Mouse (Mus musculus): Measurements from ENCODE around the gene Mon1b.

DNA sequence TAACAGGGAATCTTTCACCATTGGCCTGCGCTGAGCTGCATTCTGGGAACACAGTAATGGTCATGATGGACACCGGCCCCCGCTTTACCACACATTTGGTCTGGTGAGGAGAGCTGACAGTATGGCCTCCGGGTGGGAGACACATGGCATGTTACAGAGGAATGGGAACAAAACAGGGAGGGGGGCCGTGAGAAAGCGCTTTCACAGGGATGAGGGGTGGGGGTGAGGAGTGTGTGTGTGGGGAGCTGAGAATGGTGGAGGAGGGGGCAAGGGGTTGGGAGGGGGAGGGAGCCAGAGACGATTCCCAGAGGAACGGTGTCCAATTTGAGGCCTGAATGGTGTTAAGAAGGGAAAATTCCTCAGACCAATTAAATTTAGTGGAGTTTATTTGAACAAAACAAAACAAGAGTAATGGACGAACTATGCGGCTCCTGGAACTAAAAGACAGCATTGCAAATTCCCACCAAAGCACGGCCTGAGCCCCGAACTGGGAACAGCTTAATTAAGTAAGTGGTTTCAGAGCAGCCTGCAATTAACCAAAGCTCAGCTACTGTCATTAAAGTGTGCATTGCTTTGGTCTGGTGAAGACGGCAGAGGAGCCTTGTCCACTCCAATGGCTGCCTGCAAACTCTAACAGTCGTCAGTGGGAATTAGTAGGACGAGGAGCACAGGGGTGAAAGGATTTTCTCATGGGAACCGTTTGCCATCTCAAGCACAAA, 31.5 kb downstream of the Mon1b start:
- TF ChIP-seq POLR2A (IDR thresholded peaks at IDR 0.05; ENCODE audit: insufficient read length, low read depth) = no peak
- TF ChIP-seq POLR2AphosphoS2 (IDR thresholded peaks at IDR 0.05; ENCODE audit: insufficient read length, low read depth) = no peak
- TF ChIP-seq MYOG (IDR thresholded peaks at IDR 0.05; ENCODE audit: control insufficient read depth in 1 of 3, insufficient read depth in 1 of 3, insufficient read length in 2 of 3, low read depth in 2 of 3) = no peak

Measured in myocyte (in vitro differentiated cells).